Mouse (Mus musculus): ENCODE results near the gene Fam98c.
"Not testable (repeated sequence)": the region's sequence is repeated elsewhere in the genome, so short reads cannot be mapped to it uniquely, and the experiment has no call there.

The Fam98c gene

GRCm38 (mm10) chr7:29162294-29162693, 6.3 kb upstream of the Fam98c start:
- DNase-seq (ENCODE audit: extremely low read depth, insufficient read length, low spot score), result no peak

GRCm38 (mm10) chr7:29158264-29158663, 2.2 kb upstream of the Fam98c start:
- DNase-seq (ENCODE audit: extremely low read depth, insufficient read length, low spot score), result no peak

- peak; percentile 87 for DNase-seq (ENCODE audit: extremely low read depth, insufficient read length, low spot score)
Observed at GRCm38 (mm10) chr7:29155196-29155837, 717 bp downstream of the Fam98c start.

- no peak for DNase-seq (ENCODE audit: extremely low read depth, insufficient read length, low spot score)
Observed at GRCm38 (mm10) chr7:29154018-29154720, 1.9 kb downstream of the Fam98c start.

GRCm38 (mm10) chr7:29151486-29151885, 4.5 kb downstream of the Fam98c start:
- no peak for DNase-seq (ENCODE audit: extremely low read depth, insufficient read length, low spot score)

- DNase-seq (ENCODE audit: extremely low read depth, insufficient read length, low spot score), result no peak
Observed at GRCm38 (mm10) chr7:29148771-29149170, 7.3 kb downstream of the Fam98c start.

- DNase-seq (ENCODE audit: extremely low read depth, insufficient read length, low spot score), result no peak
Observed at GRCm38 (mm10) chr7:29146625-29147367, 9.2 kb downstream of the Fam98c start.

- no peak for DNase-seq (ENCODE audit: extremely low read depth, insufficient read length, low spot score)
Observed at GRCm38 (mm10) chr7:29144006-29144405, 12.0 kb downstream of the Fam98c start.

- DNase-seq (ENCODE audit: extremely low read depth, insufficient read length, low spot score), result no peak
Observed at GRCm38 (mm10) chr7:29141416-29141815, 14.6 kb downstream of the Fam98c start.

GRCm38 (mm10) chr7:29139237-29139636, 16.8 kb downstream of the Fam98c start:
- not testable (repeated sequence) for DNase-seq (ENCODE audit: extremely low read depth, insufficient read length, low spot score)

GRCm38 (mm10) chr7:29137429-29137828, 18.6 kb downstream of the Fam98c start:
- no peak for DNase-seq (ENCODE audit: extremely low read depth, insufficient read length, low spot score)

- no peak for DNase-seq (ENCODE audit: extremely low read depth, insufficient read length, low spot score)
Observed at GRCm38 (mm10) chr7:29134693-29135386, 21.2 kb downstream of the Fam98c start, which contains the start of gene Rasgrp4. Gene Rasgrp4, plus strand, starts transcription at chr7:29134851.

- DNase-seq (ENCODE audit: extremely low read depth, insufficient read length, low spot score), result no peak
Observed at GRCm38 (mm10) chr7:29134230-29134629, 21.8 kb downstream of the Fam98c start.

GRCm38 (mm10) chr7:29128725-29129124, 27.3 kb downstream of the Fam98c start:
- DNase-seq (ENCODE audit: extremely low read depth, insufficient read length, low spot score), result no peak

GRCm38 (mm10) chr7:29126173-29126915, 29.7 kb downstream of the Fam98c start:
- no peak for DNase-seq (ENCODE audit: extremely low read depth, insufficient read length, low spot score)

GRCm38 (mm10) chr7:29124970-29125369, 31.1 kb downstream of the Fam98c start, which contains the start of gene Ryr1:
Gene Ryr1, minus strand, starts transcription at chr7:29125179.
- DNase-seq (ENCODE audit: extremely low read depth, insufficient read length, low spot score), result no peak

GRCm38 (mm10) chr7:29123531-29124358, 32.3 kb downstream of the Fam98c start:
- no peak for DNase-seq (ENCODE audit: extremely low read depth, insufficient read length, low spot score)

GRCm38 (mm10) chr7:29122821-29123220, 33.2 kb downstream of the Fam98c start:
- DNase-seq (ENCODE audit: extremely low read depth, insufficient read length, low spot score), result no peak

- DNase-seq (ENCODE audit: extremely low read depth, insufficient read length, low spot score), result no peak
Observed at GRCm38 (mm10) chr7:29119526-29119925, 36.5 kb downstream of the Fam98c start.
